Comparison of ENCODE assay signal across 15 mouse cellular contexts in genomic region chr10:8740797-8741196, GRCm38 (mm10).
"Had no signal": no experiment of that assay in that cellular context is flagged by ENCODE, and none has a peak within 500 bp of the region (broad histone marks: within the 10 kb centered on the region; RNA-seq: fewer than 3 reads in every experiment).

No protein-coding gene starts in this region.

- H3K4me2 ChIP-seq: kidney, embryonic 15.5 days; limb, embryonic 12.5 days; lung, embryonic 15.5 days; midbrain, embryonic 13.5 days; neural tube, embryonic 15.5 days had no signal

- H3K9me3 ChIP-seq: kidney, embryonic 15.5 days; limb, embryonic 12.5 days; lung, embryonic 15.5 days; midbrain, embryonic 13.5 days; neural tube, embryonic 15.5 days had no signal

- H3K4me3 ChIP-seq: kidney, embryonic 15.5 days; left cerebral cortex, adult 2 months; limb, embryonic 12.5 days; lung, embryonic 15.5 days; midbrain, embryonic 13.5 days; myocyte; neural tube, embryonic 15.5 days had no signal

- DNase-seq: kidney, adult 2 months; kidney, postnatal 14 days; lung, postnatal 14 days; right cerebral cortex, adult 18-20 months; thymus, postnatal 4 days had no signal

- H3K27me3 ChIP-seq: kidney, embryonic 15.5 days; limb, embryonic 12.5 days; lung, embryonic 15.5 days; midbrain, embryonic 13.5 days; neural tube, embryonic 15.5 days had no signal

- H3K4me1 ChIP-seq: kidney, embryonic 15.5 days; limb, embryonic 12.5 days; lung, embryonic 15.5 days; midbrain, embryonic 13.5 days; neural tube, embryonic 15.5 days had no signal

- H3K27ac ChIP-seq: kidney, embryonic 15.5 days; left cerebral cortex, adult 2 months; limb, embryonic 12.5 days; lung, embryonic 15.5 days; macrophage; midbrain, embryonic 13.5 days; neural tube, embryonic 15.5 days; stomach, postnatal 0 days had no signal

- ATAC-seq: intestine, embryonic 16.5 days; midbrain, embryonic 13.5 days had no signal

- H3K9ac ChIP-seq: kidney, embryonic 15.5 days; limb, embryonic 12.5 days; lung, embryonic 15.5 days; midbrain, embryonic 13.5 days; neural tube, embryonic 15.5 days had no signal
